Mouse (Mus musculus): ENCODE measurements around the gene Il10rb. TPM values are rescaled to one million over a fixed set of nuclear protein-coding genes. Genes with fewer than 3 reads are reported as not detected.

The Il10rb gene
- polyA plus RNA-seq, 1 experiment from 2014 or later = 33.2 TPM

DNA sequence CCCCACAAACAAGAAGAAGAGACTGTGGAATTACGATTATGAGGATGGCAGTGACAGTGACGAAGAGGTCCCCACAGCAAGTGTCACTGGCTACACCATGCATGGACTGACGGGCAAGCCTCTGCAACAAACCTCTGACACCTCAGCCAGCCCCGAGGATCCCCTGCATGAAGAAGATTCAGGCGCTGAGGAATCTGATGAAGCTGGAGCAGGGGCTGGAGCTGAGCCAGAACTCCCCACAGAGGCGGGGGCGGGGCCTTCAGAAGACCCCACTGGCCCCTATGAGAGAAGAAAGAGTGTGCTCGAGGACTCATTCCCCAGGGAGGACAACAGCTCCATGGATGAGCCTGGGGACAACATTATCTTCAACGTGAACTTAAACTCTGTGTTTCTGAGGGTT lies 2.2 kb upstream of the Il10rb start:
- H3K4me3 ChIP-seq (ENCODE audit: low read depth, low read length) = no peak overlapping the region
- H3K27me3 ChIP-seq (replicated peaks; ENCODE audit: control insufficient read depth, insufficient read depth, low read length) = no peaks in the 10 kb centered on the region
- no peak overlapping the region for H3K4me2 ChIP-seq (ENCODE audit: low read depth, low read length)
- H3K9ac ChIP-seq (ENCODE audit: low read depth, low read length) = no peak overlapping the region
- 78% methylated on average over 9 of the region's 9 CpGs for WGBS
- H3K36me3 ChIP-seq (ENCODE audit: control insufficient read depth, insufficient read depth, low read length) = peaks cover 25% of the 10 kb centered on the region
- DNase-seq (ENCODE audit: low spot score) = no peak
- ATAC-seq (ENCODE audit: low read depth) = no peak
- H3K4me1 ChIP-seq (ENCODE audit: control insufficient read depth, insufficient read depth, low read length) = peaks cover 16% of the 10 kb centered on the region
- H3K27ac ChIP-seq (replicated peaks; ENCODE audit: low read depth, low read length) = no peak overlapping the region
- H3K9me3 ChIP-seq (ENCODE audit: control insufficient read depth, low read length) = no peaks in the 10 kb centered on the region

DNA sequence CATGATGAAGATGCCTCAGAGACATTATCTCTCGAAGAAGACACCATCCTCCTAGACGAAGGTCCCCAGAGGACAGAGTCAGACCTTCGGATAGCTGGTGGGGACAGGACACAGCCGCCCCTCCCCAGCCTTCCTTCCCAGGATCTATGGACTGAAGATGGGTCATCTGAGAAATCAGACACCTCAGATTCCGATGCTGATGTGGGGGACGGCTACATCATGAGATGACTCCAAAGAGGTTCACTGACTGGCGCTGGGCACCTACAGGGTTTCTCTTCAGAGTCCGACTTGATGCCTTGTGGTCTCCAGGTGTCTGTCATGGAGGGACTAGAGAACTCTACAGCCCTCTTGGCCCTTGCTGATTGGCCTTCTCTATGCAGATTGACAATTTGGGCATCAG lies 1.8 kb upstream of the Il10rb start:
- no peak overlapping the region for H3K4me2 ChIP-seq (ENCODE audit: low read depth, low read length)
- H3K27me3 ChIP-seq (replicated peaks; ENCODE audit: control insufficient read depth, insufficient read depth, low read length) = no peaks in the 10 kb centered on the region
- no peaks in the 10 kb centered on the region for H3K9me3 ChIP-seq (ENCODE audit: control insufficient read depth, low read length)
- H3K4me3 ChIP-seq (ENCODE audit: low read depth, low read length) = no peak overlapping the region
- no peak for ATAC-seq (ENCODE audit: low read depth)
- H3K9ac ChIP-seq (ENCODE audit: low read depth, low read length) = no peak overlapping the region
- DNase-seq (ENCODE audit: low spot score) = no peak
- WGBS = 93% methylated on average over 8 of the region's 8 CpGs
- no peak overlapping the region for H3K27ac ChIP-seq (replicated peaks; ENCODE audit: low read depth, low read length)
- peaks cover 25% of the 10 kb centered on the region for H3K36me3 ChIP-seq (ENCODE audit: control insufficient read depth, insufficient read depth, low read length)
- H3K4me1 ChIP-seq (ENCODE audit: control insufficient read depth, insufficient read depth, low read length) = peaks cover 16% of the 10 kb centered on the region

DNA sequence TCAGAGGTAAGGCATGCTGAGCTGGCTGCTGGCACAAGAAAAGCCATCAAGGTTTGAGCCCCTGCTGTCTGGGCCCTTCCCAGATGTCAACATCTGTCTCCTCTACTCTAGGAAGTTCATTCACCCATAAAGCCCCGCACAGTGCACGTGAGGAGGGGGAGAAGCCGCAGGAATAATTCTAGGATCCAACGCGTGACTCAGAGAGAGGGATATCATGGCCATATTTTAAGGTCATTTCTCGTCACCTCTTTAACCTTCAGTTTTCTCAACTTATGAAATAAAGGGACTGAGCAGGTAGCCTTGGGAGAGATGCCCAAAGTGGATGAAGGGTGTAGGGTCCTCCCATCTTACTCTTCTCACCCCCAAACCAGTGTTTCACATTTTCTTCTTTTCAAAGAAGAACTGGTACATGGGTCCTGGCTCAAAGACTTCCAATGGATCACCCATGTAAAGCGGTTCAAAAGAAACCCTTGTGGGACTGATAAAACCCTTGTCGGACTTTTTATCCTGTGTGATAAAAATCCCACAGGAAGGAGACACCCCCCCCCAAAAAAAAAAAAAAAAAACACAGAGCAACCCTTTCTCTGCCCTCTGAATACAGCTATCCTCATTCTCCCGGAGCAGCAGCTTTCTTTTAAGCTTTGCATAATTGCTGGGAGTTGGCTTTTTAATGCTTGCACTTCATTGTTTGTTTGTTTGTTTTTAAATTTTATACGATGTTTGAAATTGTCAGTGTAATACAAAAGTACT lies 961 bp upstream of the Il10rb start:
- Histone ChIP-seq H3K4me3 (ENCODE audit: low read depth, low read length) (no peak overlapping the region), H3K4me1 (ENCODE audit: control insufficient read depth, insufficient read depth, low read length) (peaks cover 16% of the 10 kb centered on the region), H3K9ac (ENCODE audit: low read depth, low read length) (no peak overlapping the region), H3K4me2 (ENCODE audit: low read depth, low read length) (peak overlapping the region; percentile 76; the same call in 1 of the 2 replicates), H3K27ac (replicated peaks; ENCODE audit: low read depth, low read length) (peak overlapping the region; percentile 34; the same call in 1 of the 2 replicates), H3K9me3 (ENCODE audit: control insufficient read depth, low read length) (no peaks in the 10 kb centered on the region), H3K36me3 (ENCODE audit: control insufficient read depth, insufficient read depth, low read length) (peaks cover 20% of the 10 kb centered on the region), H3K27me3 (replicated peaks; ENCODE audit: control insufficient read depth, insufficient read depth, low read length) (no peaks in the 10 kb centered on the region)
- ATAC-seq (ENCODE audit: low read depth) (no peak), DNase-seq (ENCODE audit: low spot score) (no peak)
- WGBS = 71% methylated on average over 10 of the region's 10 CpGs

- 2% methylated on average over 6 of the region's 13 CpGs for WGBS
- Histone ChIP-seq H3K27me3 (replicated peaks; ENCODE audit: control insufficient read depth, insufficient read depth, low read length) (no peaks in the 10 kb centered on the region), H3K4me2 (ENCODE audit: low read depth, low read length) (peak overlapping the region; percentile 76), H3K4me3 (ENCODE audit: low read depth, low read length) (peak overlapping the region; percentile 72), H3K9ac (ENCODE audit: low read depth, low read length) (peak overlapping the region; percentile 87), H3K36me3 (ENCODE audit: control insufficient read depth, insufficient read depth, low read length) (peaks cover 20% of the 10 kb centered on the region), H3K9me3 (ENCODE audit: control insufficient read depth, low read length) (no peaks in the 10 kb centered on the region), H3K4me1 (ENCODE audit: control insufficient read depth, insufficient read depth, low read length) (peaks cover 12% of the 10 kb centered on the region), H3K27ac (replicated peaks; ENCODE audit: low read depth, low read length) (peak overlapping the region; percentile 82)
- ATAC-seq (ENCODE audit: low read depth) = peak; percentile 14
- DNase-seq (ENCODE audit: low spot score) = peak; percentile 69
Observed at GRCm38 (mm10) chr16:91406585-91407220, 739 bp downstream of the Il10rb start.

GRCm38 (mm10) chr16:91413102-91413844 lies 7.3 kb downstream of the Il10rb start:
- DNase-seq (ENCODE audit: low spot score) (no peak), ATAC-seq (ENCODE audit: low read depth) (no peak)
- Histone ChIP-seq H3K4me3 (ENCODE audit: low read depth, low read length) (no peak overlapping the region), H3K27me3 (replicated peaks; ENCODE audit: control insufficient read depth, insufficient read depth, low read length) (no peaks in the 10 kb centered on the region), H3K27ac (replicated peaks; ENCODE audit: low read depth, low read length) (no peak overlapping the region), H3K4me2 (ENCODE audit: low read depth, low read length) (no peak overlapping the region), H3K4me1 (ENCODE audit: control insufficient read depth, insufficient read depth, low read length) (no peaks in the 10 kb centered on the region), H3K9ac (ENCODE audit: low read depth, low read length) (no peak overlapping the region), H3K36me3 (ENCODE audit: control insufficient read depth, insufficient read depth, low read length) (peaks cover 23% of the 10 kb centered on the region; the same call in 1 of the 2 replicates), H3K9me3 (ENCODE audit: control insufficient read depth, low read length) (no peaks in the 10 kb centered on the region)
- WGBS = 60% methylated on average over 12 of the region's 12 CpGs

DNA sequence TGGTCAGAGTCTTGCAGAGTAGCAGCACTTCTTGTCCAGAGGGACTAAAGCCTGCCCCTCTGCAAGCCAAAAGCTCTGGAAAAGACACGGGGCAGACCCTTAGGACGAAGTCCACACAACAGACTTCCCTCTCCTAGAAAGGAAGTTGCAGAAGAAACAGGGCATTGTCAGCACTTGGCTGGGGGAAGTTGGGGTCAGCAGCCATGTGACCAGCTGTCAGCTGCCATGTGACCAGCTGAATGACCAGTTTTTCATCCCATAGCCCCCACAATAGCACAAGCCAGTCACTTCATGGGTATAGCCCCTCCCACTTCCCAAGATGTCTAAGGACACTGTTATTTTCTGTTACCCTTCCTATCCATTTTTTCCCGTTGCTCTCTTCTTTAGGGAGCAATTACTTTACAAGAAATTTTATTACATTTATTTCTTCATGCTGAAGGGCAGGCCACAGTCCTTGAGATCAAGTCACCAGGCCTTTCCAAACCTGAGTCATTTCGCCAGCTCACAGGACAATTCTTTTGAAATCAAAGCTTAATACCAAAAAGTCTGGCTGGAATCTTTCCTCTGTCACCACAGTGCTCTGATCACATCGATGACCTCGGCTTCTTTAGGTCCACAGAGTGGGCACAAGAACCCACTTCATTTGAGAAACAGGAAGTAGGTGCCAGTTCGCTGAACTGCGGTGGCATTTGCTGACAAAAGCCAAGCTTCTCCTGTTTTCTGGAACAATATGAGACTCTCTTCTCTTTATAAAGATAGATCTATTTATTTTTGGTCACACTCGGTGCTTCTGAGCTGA lies 9.6 kb downstream of the Il10rb start:
- 76% methylated on average over 9 of the region's 9 CpGs for WGBS

DNA sequence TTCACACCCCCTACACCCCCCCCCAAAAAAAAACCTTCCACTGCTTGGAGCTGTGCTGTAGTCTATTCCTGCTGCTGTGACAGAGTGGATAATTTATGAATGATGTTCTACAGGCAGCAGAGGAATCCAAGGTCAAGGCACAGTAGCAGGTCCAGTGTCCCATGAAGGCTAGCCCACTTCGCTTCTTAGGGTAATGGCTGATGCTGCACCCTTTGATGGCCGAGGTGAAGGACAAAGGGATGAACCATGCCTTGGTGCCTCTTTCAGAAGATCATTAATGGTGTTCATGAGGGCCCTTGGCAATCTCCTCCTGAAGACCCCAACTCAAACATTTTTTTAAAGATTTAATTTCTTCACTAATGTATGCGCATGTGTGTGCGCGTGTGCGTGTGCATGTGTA lies 10.4 kb downstream of the Il10rb start:
- no peaks in the 10 kb centered on the region for H3K4me1 ChIP-seq (ENCODE audit: control insufficient read depth, insufficient read depth, low read length)
- no peaks in the 10 kb centered on the region for H3K9me3 ChIP-seq (ENCODE audit: control insufficient read depth, low read length)
- no peak overlapping the region for H3K4me2 ChIP-seq (ENCODE audit: low read depth, low read length)
- no peaks in the 10 kb centered on the region for H3K27me3 ChIP-seq (replicated peaks; ENCODE audit: control insufficient read depth, insufficient read depth, low read length)
- H3K4me3 ChIP-seq (ENCODE audit: low read depth, low read length) = no peak overlapping the region
- H3K9ac ChIP-seq (ENCODE audit: low read depth, low read length) = no peak overlapping the region
- WGBS = 95% methylated on average over 6 of the region's 6 CpGs
- H3K36me3 ChIP-seq (ENCODE audit: control insufficient read depth, insufficient read depth, low read length) = peaks cover 43% of the 10 kb centered on the region
- DNase-seq (ENCODE audit: low spot score) (no peak), ATAC-seq (ENCODE audit: low read depth) (no peak)
- H3K27ac ChIP-seq (replicated peaks; ENCODE audit: low read depth, low read length) = no peak overlapping the region

More for the DNA sequence above, 9.6 kb downstream of the Il10rb start:
- peaks cover 40% of the 10 kb centered on the region for H3K36me3 ChIP-seq (ENCODE audit: control insufficient read depth, insufficient read depth, low read length)
- no peaks in the 10 kb centered on the region for H3K9me3 ChIP-seq (ENCODE audit: control insufficient read depth, low read length)
- H3K4me1 ChIP-seq (ENCODE audit: control insufficient read depth, insufficient read depth, low read length) = no peaks in the 10 kb centered on the region
- H3K4me2 ChIP-seq (ENCODE audit: low read depth, low read length) = no peak overlapping the region
- DNase-seq (ENCODE audit: low spot score) = no peak
- no peak overlapping the region for H3K4me3 ChIP-seq (ENCODE audit: low read depth, low read length)
- H3K9ac ChIP-seq (ENCODE audit: low read depth, low read length) = no peak overlapping the region
- ATAC-seq (ENCODE audit: low read depth) = no peak
- H3K27me3 ChIP-seq (replicated peaks; ENCODE audit: control insufficient read depth, insufficient read depth, low read length) = no peaks in the 10 kb centered on the region
- H3K27ac ChIP-seq (replicated peaks; ENCODE audit: low read depth, low read length) = no peak overlapping the region

DNA sequence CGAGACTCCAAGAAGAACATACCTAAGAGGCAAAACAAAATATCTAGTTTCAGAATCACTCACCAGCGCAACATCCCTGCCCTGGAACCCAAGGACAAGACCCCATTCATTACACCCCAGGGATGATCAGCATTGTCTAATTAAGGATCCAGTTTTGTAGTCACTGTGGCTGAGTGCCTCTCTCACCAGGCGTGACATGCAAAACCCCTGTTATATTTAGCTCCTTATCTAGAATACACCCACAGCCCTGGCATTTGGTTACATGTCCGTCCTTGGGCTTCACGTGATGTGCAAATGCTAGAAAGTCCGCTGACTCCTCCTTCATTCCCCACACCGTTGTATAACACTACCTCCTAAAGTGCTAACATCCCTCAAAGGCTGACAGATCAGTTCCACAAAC lies 11.0 kb downstream of the Il10rb start:
- no peaks in the 10 kb centered on the region for H3K27me3 ChIP-seq (replicated peaks; ENCODE audit: control insufficient read depth, insufficient read depth, low read length)
- no peak overlapping the region for H3K4me2 ChIP-seq (ENCODE audit: low read depth, low read length)
- no peaks in the 10 kb centered on the region for H3K4me1 ChIP-seq (ENCODE audit: control insufficient read depth, insufficient read depth, low read length)
- H3K4me3 ChIP-seq (ENCODE audit: low read depth, low read length) = no peak overlapping the region
- WGBS = 79% methylated on average over 7 of the region's 7 CpGs
- no peak for DNase-seq (ENCODE audit: low spot score)
- no peak for ATAC-seq (ENCODE audit: low read depth)
- no peaks in the 10 kb centered on the region for H3K9me3 ChIP-seq (ENCODE audit: control insufficient read depth, low read length)
- no peak overlapping the region for H3K9ac ChIP-seq (ENCODE audit: low read depth, low read length)
- H3K27ac ChIP-seq (replicated peaks; ENCODE audit: low read depth, low read length) = no peak overlapping the region
- H3K36me3 ChIP-seq (ENCODE audit: control insufficient read depth, insufficient read depth, low read length) = peaks cover 47% of the 10 kb centered on the region

All from embryonic facial prominence, embryonic 14.5 days (tissue).